9 mouse cellular contexts compared by ENCODE assay signal in the genomic region with DNA sequence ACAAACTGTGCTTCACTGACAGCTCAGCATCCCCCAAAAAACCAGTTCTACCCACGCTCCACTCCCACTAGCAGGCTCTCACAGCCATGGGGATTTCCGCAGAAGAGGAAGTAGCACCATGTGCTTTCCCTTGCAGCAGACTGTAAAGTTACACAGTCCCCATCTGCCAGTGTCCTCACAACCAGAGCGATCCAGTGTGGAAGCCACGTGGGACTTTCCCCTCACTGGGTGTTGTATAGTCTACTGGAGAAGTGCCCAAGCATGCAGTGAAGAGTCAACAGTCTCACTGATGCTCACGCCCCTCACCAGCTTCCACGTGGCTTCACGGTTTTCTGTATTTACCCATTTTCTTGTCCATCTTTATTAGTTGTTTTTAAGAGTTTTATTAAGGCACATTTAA. TPM values are rescaled to one million over a fixed set of nuclear protein-coding genes. Genes with fewer than 3 reads are reported as not detected.
DNase-seq lines count a peak whose midpoint lies in the region; ATAC-seq lines count a peak whose summit lies in the region.
"Had no signal": no experiment of that assay in that cellular context is flagged by ENCODE, and none has a peak within 500 bp of the region (broad histone marks: within the 10 kb centered on the region; RNA-seq: fewer than 3 reads in every experiment).

No protein-coding gene starts in this region.

- intact Hi-C loops in left cerebral cortex, postnatal 10 days (cut with DNase I) = no loop called here

- peak; percentile 5 for DNase-seq in kidney, adult 9 months
- no peak for DNase-seq in kidney, postnatal 4 days
- peak; percentile 45 to 50 for DNase-seq in left cerebral cortex, postnatal 10 days (ENCODE audit: extremely low spot score in 1 of 2, low spot score in 2 of 2)
- DNase-seq in right cerebral cortex, postnatal 14 days = peak; percentile 29
- DNase-seq in MN1 (ENCODE audit: low spot score) = no peak
- no peak for DNase-seq in gastrocnemius, postnatal 4 days (ENCODE audit: low spot score in 2 of 2)
- DNase-seq in adrenal gland, postnatal 10 days = no peak

- ATAC-seq in activated CD4-positive, CD25-positive, alpha-beta regulatory T cell, adult 4 months = peak; percentile 94
- ATAC-seq: forebrain, embryonic 14.5 days had no signal

RNA-seq across cellular contexts. Expression of a gene that starts 19.7 kb away (rescaled TPM):
- polyA plus RNA-seq in activated CD4-positive, CD25-positive, alpha-beta regulatory T cell, adult 4 months (2017; shearing (Covaris generic)) = 10 to 100 TPM; 51.7 to 55.5 TPM
- total RNA-seq in left cerebral cortex, postnatal 10 days (2021) = 10 to 100 TPM; 20.8 to 23.5 TPM
- 10 to 100 TPM; 14.6 to 17.2 TPM for total RNA-seq in gastrocnemius, postnatal 4 days (2021)
- total RNA-seq in adrenal gland, postnatal 10 days (2021) = 10 to 100 TPM; 73.4 to 86.9 TPM

RNA-seq across cellular contexts. Expression of a gene that starts 37.6 kb away (rescaled TPM):
- polyA plus RNA-seq in activated CD4-positive, CD25-positive, alpha-beta regulatory T cell, adult 4 months (2017; shearing (Covaris generic)) = 10 to 100 TPM; 55.6 to 61.6 TPM
- 10 to 100 TPM; 17.4 to 20.5 TPM for total RNA-seq in left cerebral cortex, postnatal 10 days (2021)
- total RNA-seq in gastrocnemius, postnatal 4 days (2021) = 10 to 100 TPM; 38.3 to 40.5 TPM
- total RNA-seq in adrenal gland, postnatal 10 days (2021) = 10 to 100 TPM; 48.0 to 53.1 TPM

RNA-seq across cellular contexts. Expression of a gene that starts 49.8 kb away (rescaled TPM):
- polyA plus RNA-seq in activated CD4-positive, CD25-positive, alpha-beta regulatory T cell, adult 4 months (2017; shearing (Covaris generic)) = 10 to 100 TPM; 81.7 to 94.8 TPM
- total RNA-seq in left cerebral cortex, postnatal 10 days (2021) = 10 to 100 TPM; 36.4 to 38.8 TPM
- 10 to 100 TPM; 37.0 to 37.3 TPM for total RNA-seq in gastrocnemius, postnatal 4 days (2021)
- 10 to 100 TPM; 58.7 to 63.3 TPM for total RNA-seq in adrenal gland, postnatal 10 days (2021)

RNA-seq across cellular contexts. Expression of a gene that starts 50.7 kb away (rescaled TPM):
- polyA plus RNA-seq in activated CD4-positive, CD25-positive, alpha-beta regulatory T cell, adult 4 months (2017; shearing (Covaris generic)) = 100 to 1,000 TPM; 119 to 123 TPM
- 10 to 100 TPM; 48.4 to 49.3 TPM for total RNA-seq in left cerebral cortex, postnatal 10 days (2021)
- total RNA-seq in gastrocnemius, postnatal 4 days (2021) = 10 to 100 TPM; 38.9 to 43.3 TPM
- 10 to 100 TPM; 68.6 to 74.4 TPM for total RNA-seq in adrenal gland, postnatal 10 days (2021)

Comparison
In these comparisons a context has a peak if more than half of its experiments do, and no peak if none do; other contexts are left out.
1. DNase-seq: peak in kidney, adult 9 months (single experiment), left cerebral cortex, postnatal 10 days (2 of 2) and right cerebral cortex, postnatal 14 days (single experiment); none in kidney, postnatal 4 days (0 of 2), MN1 (single experiment), gastrocnemius, postnatal 4 days (0 of 2) and adrenal gland, postnatal 10 days (single experiment).